Mouse (Mus musculus): ENCODE results near the gene Arsj. TPM values are rescaled to one million over a fixed set of nuclear protein-coding genes. Genes with fewer than 3 reads are reported as not detected.

Gene Arsj
- polyA plus RNA-seq, 1 experiment, result 0.28 TPM

DNA sequence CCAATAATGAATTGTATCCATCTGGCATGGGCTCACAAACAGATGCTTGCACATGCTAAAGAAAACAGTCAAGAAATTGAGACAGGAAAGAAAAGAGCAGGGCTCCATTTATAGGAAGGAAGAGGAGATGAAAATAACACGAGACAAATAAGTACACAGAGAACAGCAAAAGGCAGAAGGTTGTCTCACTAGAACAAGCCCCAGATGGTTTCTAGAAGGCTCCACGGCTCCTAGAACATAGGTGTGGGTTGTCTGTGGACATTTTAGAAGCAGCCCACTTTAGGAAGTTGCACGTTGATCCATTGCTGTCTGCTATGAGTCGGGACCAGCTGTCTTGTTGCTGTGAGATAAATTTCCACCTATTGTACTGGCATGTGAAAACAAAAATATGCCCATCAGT is 37.2 kb downstream of the Arsj start:
- no peak for DNase-seq (ENCODE audit: low read depth)

GRCm38 (mm10) chr3:126402836-126403235 is 39.4 kb downstream of the Arsj start:
- no peak for DNase-seq (ENCODE audit: low read depth)

DNA sequence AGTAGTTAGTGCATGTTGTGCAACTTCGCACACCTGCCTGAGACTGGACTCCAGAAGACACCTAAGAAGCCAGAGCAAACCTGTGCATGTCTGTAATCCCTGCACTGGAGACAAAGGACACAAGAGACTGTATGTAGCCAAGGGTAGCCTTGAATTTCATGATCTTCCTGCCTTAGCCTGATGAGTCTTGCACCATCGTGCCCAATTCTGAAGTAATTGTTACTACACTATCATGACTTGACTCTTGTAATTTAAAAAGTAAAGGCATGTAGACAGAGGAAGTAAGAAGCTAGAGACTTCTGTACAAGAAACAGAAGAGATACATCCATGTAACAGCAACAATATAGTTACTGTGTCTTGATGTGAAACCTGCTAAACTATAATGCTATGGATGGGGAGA is 40.7 kb downstream of the Arsj start:
- no peak for DNase-seq (ENCODE audit: low read depth)

GRCm38 (mm10) chr3:126430524-126431064 is 67.1 kb downstream of the Arsj start:
- DNase-seq (ENCODE audit: low read depth), result no peak

DNA sequence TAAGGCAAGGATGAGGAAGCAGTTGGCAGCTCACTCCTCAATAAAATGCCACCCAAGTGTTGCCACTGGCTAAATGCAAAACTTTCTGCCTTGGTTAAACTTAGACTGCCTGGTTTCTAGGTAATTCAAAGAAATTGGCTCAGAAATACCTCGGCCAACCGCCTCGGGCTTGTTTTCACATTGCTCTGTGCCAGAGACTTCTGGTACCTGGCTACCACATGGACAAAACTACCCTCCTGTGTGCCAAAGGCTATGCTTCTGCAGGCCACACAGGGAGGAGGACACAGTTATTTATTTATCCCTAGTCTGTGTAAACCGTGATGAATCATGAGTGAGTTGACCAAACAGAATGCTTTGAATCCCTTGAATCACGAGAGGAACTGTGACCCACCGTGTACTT is 75.8 kb downstream of the Arsj start:
- no peak for DNase-seq (ENCODE audit: low read depth)

- DNase-seq (ENCODE audit: low read depth), result no peak
Observed at GRCm38 (mm10) chr3:126449058-126449457, 85.6 kb downstream of the Arsj start.

- DNase-seq (ENCODE audit: low read depth), result no peak
Observed at GRCm38 (mm10) chr3:126449515-126449914, 86.0 kb downstream of the Arsj start.

- DNase-seq (ENCODE audit: low read depth), result no peak
Observed at GRCm38 (mm10) chr3:126455787-126456482, 92.5 kb downstream of the Arsj start.

- DNase-seq (ENCODE audit: low read depth), result no peak
Observed at GRCm38 (mm10) chr3:126463119-126463815, 99.8 kb downstream of the Arsj start.

- DNase-seq (ENCODE audit: low read depth), result no peak
Observed at GRCm38 (mm10) chr3:126464262-126464661, 100.8 kb downstream of the Arsj start.

Other genes with a start within 250 kb of the Arsj start
- gene Camk2d, start 232.6 kb downstream of the Arsj start, polyA plus RNA-seq (2012; rRNA removed), result 84.6 and 88.5 TPM in 2 replicates